Mouse (Mus musculus) midbrain, postnatal 0 days (tissue): ENCODE measurements around the gene Gadd45a. TPM values are rescaled to one million over a fixed set of nuclear protein-coding genes. Genes with fewer than 3 reads are reported as not detected.

ENCODE experiments used
- ATAC-seq: fragments of 200-750 bp; cut with Nextera tagmentation; 2 replicates; pipeline ENCODE4 v1.8.0; 2017; ENCODE audit warnings: moderate number of reproducible peaks, mild to moderate bottlenecking, moderate TSS enrichment, moderate library complexity; ENCODE audit not compliant: low FRiP score
- DNase-seq: peaks from one replicate; pipeline ENCODE4 v3.0.0-alpha.2; 2015; ENCODE audit warnings: low spot score
- H3K27ac ChIP-seq: fragments of 300-500 bp; sonication (generic); 2 replicates; pipeline ENCODE4 v1.5.1; 2014; ENCODE audit warnings: low read depth, mild to moderate bottlenecking, low read length, mixed read lengths
- H3K27me3 ChIP-seq: fragments of 300-500 bp; sonication (generic); 2 replicates; pipeline ENCODE4 v1.6.1; 2014; ENCODE audit warnings: low read length, control low read depth, mixed read lengths; ENCODE audit not compliant: insufficient read depth
- H3K36me3 ChIP-seq: fragments of 300-500 bp; sonication (generic); 2 replicates; pipeline ENCODE4 v1.6.1; 2014; ENCODE audit warnings: low read length, control low read depth, mixed read lengths; ENCODE audit not compliant: insufficient read depth
- H3K4me1 ChIP-seq: fragments of 300-500 bp; sonication (generic); 2 replicates; pipeline ENCODE4 v1.6.1; 2014; ENCODE audit warnings: mild to moderate bottlenecking, control low read depth, antibody characterized with exemption, low read length, mixed read lengths; ENCODE audit not compliant: insufficient read depth
- H3K4me2 ChIP-seq: fragments of 300-500 bp; sonication (generic); 2 replicates; pipeline ENCODE4 v1.6.1; 2014; ENCODE audit warnings: low read depth, mild to moderate bottlenecking, low read length, mixed read lengths; ENCODE audit not compliant: poor library complexity, severe bottlenecking
- H3K4me3 ChIP-seq: fragments of 300-500 bp; sonication (generic); 2 replicates; pipeline ENCODE4 v1.5.1; 2014; ENCODE audit warnings: low read depth, mild to moderate bottlenecking, low read length, moderate library complexity
- H3K9ac ChIP-seq: fragments of 300-500 bp; sonication (generic); replicated peaks from 2 replicates; pipeline ENCODE4 v1.6.1; 2014; ENCODE audit warnings: mild to moderate bottlenecking, low read length, moderate library complexity, mixed read lengths; ENCODE audit not compliant: poor library complexity, severe bottlenecking
- H3K9me3 ChIP-seq: fragments of 300-500 bp; sonication (generic); 2 replicates; pipeline ENCODE4 v1.6.1; 2016; ENCODE audit warnings: low read length, control low read depth
- CTCF ChIP-seq: IDR thresholded peaks from 2 replicates; pipeline ENCODE4 v1.5.1; 2016; ENCODE audit warnings: antibody characterized with exemption, mild to moderate bottlenecking
- WGBS: fragments of 180-500 bp; shearing (Covaris S2); extraction: QIAGEN DNeasy Blood & Tissue Kit; methylation state at CpG from one replicate; pipeline ENCODE4 v1.1.7; 2014; 5-methylcytosine and 5-hydroxymethylcytosine counted together
- polyA plus RNA-seq: library from polyadenylated mRNA; unstranded; fragments of >200 nt; fragmentation: Nextera tagmentation; extraction: Ambion mirVana; gene quantifications from 2 replicates; pipeline ENCODE4 v1.2.1, GENCODE M21; 2015
- total RNA-seq: library from RNA; depleted of rRNA; stranded (reverse); fragments of >200 nt; gene quantifications from 2 replicates; pipeline ENCODE4 v1.2.3, GENCODE M21; 2014

The Gadd45a gene
- total and polyA plus RNA-seq, 2 experiments from 2014 or later: 8.6 to 11.2 TPM

DNA sequence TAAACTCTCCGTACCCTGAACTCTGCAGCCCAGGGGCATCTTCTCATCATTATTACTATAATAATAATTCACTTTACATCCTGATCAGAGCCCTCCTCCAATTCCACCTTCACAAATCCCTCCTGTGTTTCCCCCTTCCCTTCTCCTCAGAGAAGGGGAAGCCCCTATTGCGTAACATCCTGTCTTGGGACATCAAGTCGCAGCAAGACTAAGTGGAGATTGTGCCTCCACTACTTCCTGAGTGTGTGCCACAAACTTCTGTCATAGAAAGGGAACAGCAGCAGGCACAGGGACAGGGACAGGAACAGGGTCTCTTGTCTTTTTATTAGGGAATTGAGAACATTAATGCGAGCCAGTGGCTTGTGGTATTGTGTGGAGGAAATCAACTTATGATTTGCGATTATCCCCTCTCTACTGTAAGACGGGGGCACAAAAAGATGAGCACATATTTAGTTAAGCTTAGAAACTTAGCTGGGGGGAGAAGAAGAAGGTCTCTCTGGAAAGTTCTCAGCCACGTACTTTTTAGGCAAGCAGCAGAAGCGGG, 32.0 kb upstream of the Gadd45a start:
- no peaks in the 10 kb centered on the region for H3K36me3 ChIP-seq
- H3K27me3 ChIP-seq: no peaks in the 10 kb centered on the region
- no peaks in the 10 kb centered on the region for H3K4me1 ChIP-seq
- no peak overlapping the region for H3K9ac ChIP-seq
- H3K9me3 ChIP-seq: no peaks in the 10 kb centered on the region
- ATAC-seq (no peak), DNase-seq (no peak)
- no peak overlapping the region for H3K4me3 ChIP-seq
- TF ChIP-seq CTCF: no peak
- H3K4me2 ChIP-seq: no peak overlapping the region
- no peak overlapping the region for H3K27ac ChIP-seq
- WGBS: 87% methylated on average over 8 of the region's 8 CpGs

DNA sequence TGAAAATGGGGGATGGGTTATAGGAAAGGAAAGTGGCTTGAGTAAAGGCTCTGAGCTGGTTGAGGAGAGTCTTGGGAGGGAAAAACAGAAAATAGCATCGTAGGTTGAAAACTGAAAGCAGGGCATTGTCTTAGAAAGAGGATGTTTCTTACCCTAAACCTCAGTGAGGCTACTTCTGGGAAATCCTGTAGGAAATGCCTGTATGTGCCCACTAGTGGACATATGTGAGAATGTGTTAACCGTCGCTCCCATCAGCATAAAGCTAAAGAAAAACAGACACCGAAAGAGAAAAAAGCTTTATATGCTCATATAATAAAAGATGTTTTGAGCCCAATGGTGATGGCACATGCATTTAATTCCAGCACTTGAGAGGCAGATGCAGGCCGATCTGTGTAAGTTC, 22.8 kb upstream of the Gadd45a start:
- peak; percentile 38 for TF ChIP-seq CTCF
- Histone ChIP-seq H3K27me3 (no peaks in the 10 kb centered on the region), H3K4me2 (no peak overlapping the region), H3K4me1 (no peaks in the 10 kb centered on the region), H3K9me3 (no peaks in the 10 kb centered on the region), H3K36me3 (no peaks in the 10 kb centered on the region), H3K4me3 (no peak overlapping the region), H3K9ac (no peak overlapping the region), H3K27ac (no peak overlapping the region)
- DNase-seq (no peak), ATAC-seq (no peak)
- WGBS: 90% methylated on average over 5 of the region's 5 CpGs

DNA sequence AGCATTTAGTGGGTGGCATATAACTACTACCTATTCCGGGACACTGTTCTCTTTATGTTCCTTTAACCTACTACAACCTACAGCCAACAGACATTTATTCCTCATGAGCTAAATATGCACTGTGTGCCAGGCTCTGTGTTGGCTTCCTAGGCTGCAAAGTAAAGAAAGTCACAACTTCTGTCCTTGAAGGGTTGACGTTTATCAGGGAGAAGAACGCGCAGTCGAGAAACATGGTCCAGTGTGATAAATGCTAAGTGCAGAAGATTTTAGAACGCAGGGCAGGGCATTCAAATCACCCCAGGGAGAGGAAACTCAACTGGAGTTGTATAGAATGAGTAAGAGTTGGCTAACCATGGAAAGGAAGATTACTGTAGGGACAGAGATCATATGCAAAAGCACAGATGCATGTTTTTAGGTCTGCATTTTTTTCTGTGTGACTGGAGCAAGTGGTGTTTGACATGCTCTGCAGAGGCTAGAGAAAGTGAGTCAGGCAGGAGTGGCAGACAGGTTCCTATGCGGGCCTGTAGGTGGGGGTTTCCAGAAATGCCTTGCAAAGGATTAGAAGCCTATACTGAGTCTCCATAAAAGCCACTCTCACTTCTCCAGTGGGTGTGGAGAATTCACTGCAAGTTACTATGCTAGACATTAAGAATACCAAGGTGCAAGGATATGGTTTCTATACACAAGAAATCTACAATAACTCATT, 20.9 kb upstream of the Gadd45a start:
- H3K9me3 ChIP-seq: no peaks in the 10 kb centered on the region
- ATAC-seq (no peak), DNase-seq (no peak)
- H3K27me3 ChIP-seq: no peaks in the 10 kb centered on the region
- no peak overlapping the region for H3K9ac ChIP-seq
- H3K4me2 ChIP-seq: no peak overlapping the region
- H3K36me3 ChIP-seq: no peaks in the 10 kb centered on the region
- no peak for TF ChIP-seq CTCF
- no peak overlapping the region for H3K27ac ChIP-seq
- H3K4me3 ChIP-seq: no peak overlapping the region
- 88% methylated on average over 7 of the region's 7 CpGs for WGBS
- H3K4me1 ChIP-seq: no peaks in the 10 kb centered on the region

GRCm38 (mm10) chr6:67057574-67057973, 20.3 kb upstream of the Gadd45a start:
- DNase-seq: no peak
- no peak for ATAC-seq

DNA sequence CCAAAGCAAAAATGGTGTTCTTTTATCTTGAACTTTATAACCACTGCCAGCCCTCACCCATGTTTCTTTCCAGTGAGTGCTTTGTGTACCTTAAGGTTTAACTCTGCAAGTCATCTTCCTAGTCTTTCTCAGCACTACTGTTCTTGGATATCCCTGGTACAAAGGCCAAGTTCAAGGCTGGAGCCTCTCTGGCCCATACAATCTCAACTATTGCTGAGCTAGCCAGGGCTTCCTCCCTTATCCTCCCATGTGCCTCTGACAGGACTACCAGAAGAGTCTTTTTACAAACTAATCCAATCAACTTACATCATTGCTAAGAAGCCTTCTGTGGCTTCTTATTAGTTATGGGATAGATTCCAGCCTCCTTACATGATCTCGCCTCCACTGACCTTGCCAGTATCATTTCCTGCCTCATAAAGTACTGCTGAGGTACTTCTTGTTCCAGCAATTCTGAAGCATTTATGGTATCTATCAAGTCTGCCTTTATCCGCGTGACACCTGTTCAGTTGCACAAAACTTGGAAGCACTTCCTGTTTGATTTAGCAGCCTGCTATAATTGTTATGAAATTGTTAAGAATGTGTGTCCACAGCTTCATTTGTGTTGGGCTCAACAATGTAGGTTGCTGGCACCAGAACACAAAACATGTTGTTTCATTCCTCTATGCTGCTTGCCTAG, 19.8 kb upstream of the Gadd45a start:
- no peak overlapping the region for H3K9ac ChIP-seq
- ATAC-seq: no peak
- no peak for TF ChIP-seq CTCF
- no peak overlapping the region for H3K4me3 ChIP-seq
- no peaks in the 10 kb centered on the region for H3K27me3 ChIP-seq
- 90% methylated on average over 3 of the region's 3 CpGs for WGBS
- DNase-seq: no peak
- H3K4me2 ChIP-seq: no peak overlapping the region
- H3K27ac ChIP-seq: no peak overlapping the region
- H3K36me3 ChIP-seq: no peaks in the 10 kb centered on the region
- no peaks in the 10 kb centered on the region for H3K4me1 ChIP-seq
- no peaks in the 10 kb centered on the region for H3K9me3 ChIP-seq

More at GRCm38 (mm10) chr6:67057574-67057973, 20.3 kb upstream of the Gadd45a start:
- Histone ChIP-seq H3K4me3 (no peak overlapping the region), H3K9ac (no peak overlapping the region), H3K27ac (no peak overlapping the region), H3K27me3 (no peaks in the 10 kb centered on the region), H3K4me1 (no peaks in the 10 kb centered on the region), H3K9me3 (no peaks in the 10 kb centered on the region), H3K36me3 (no peaks in the 10 kb centered on the region), H3K4me2 (no peak overlapping the region)
- TF ChIP-seq CTCF: no peak
- WGBS: 90% methylated on average over 5 of the region's 5 CpGs
